Comparison of ENCODE assay signal across 14 mouse cellular contexts in genomic region chr19:42722500-42722899, GRCm38 (mm10). TPM values are rescaled to one million over a fixed set of nuclear protein-coding genes. Genes with fewer than 3 reads are reported as not detected.
DNase-seq lines count a peak whose midpoint lies in the region; ATAC-seq and TF ChIP-seq lines count a peak whose summit lies in the region.
"Had no signal": no experiment of that assay in that cellular context is flagged by ENCODE, and none has a peak within 500 bp of the region (broad histone marks: within the 10 kb centered on the region; RNA-seq: fewer than 3 reads in every experiment).

No protein-coding gene starts in this region.

- no peak overlapping the region for H3K4me3 ChIP-seq in hindbrain, embryonic 15.5 days
- H3K4me3 ChIP-seq in hindbrain, embryonic 14.5 days (replicated peaks; ENCODE audit: low read length): no peak overlapping the region
- no peak overlapping the region for H3K4me3 ChIP-seq in intestine, embryonic 15.5 days (replicated peaks)
- no peak overlapping the region for H3K4me3 ChIP-seq in limb, embryonic 14.5 days (replicated peaks; ENCODE audit: low read length)
- H3K4me3 ChIP-seq: megakaryocyte, embryonic 14.5 days had no signal

- H3K4me2 ChIP-seq in hindbrain, embryonic 15.5 days: no peak overlapping the region
- H3K4me2 ChIP-seq in hindbrain, embryonic 14.5 days (replicated peaks): no peak overlapping the region
- H3K4me2 ChIP-seq in intestine, embryonic 15.5 days (replicated peaks): no peak overlapping the region
- H3K4me2 ChIP-seq in limb, embryonic 14.5 days (replicated peaks; ENCODE audit: low read depth, low read length, severe bottlenecking): no peak overlapping the region
- H3K4me2 ChIP-seq: heart, embryonic 11.5 days had no signal

- peaks cover 2% of the 10 kb centered on the region for H3K4me1 ChIP-seq in hindbrain, embryonic 15.5 days (replicated peaks)
- H3K4me1 ChIP-seq in hindbrain, embryonic 14.5 days (replicated peaks; ENCODE audit: control insufficient read depth, insufficient read depth, low read length): no peaks in the 10 kb centered on the region
- H3K4me1 ChIP-seq in intestine, embryonic 15.5 days (replicated peaks): peaks cover 47% of the 10 kb centered on the region
- peaks cover 25% of the 10 kb centered on the region for H3K4me1 ChIP-seq in limb, embryonic 14.5 days (ENCODE audit: control insufficient read depth, insufficient read depth, low read length)

- no peak overlapping the region for H3K27ac ChIP-seq in hindbrain, embryonic 15.5 days (replicated peaks)
- H3K27ac ChIP-seq in hindbrain, embryonic 14.5 days: no peak overlapping the region
- H3K27ac ChIP-seq in intestine, embryonic 15.5 days: peak overlapping the region; percentile 69
- no peak overlapping the region for H3K27ac ChIP-seq in limb, embryonic 14.5 days (replicated peaks; ENCODE audit: low read depth, low read length)

- DNase-seq in hindbrain, embryonic 14.5 days (ENCODE audit: low spot score): no peak
- peak; percentile 18 for DNase-seq in adipocyte (ENCODE audit: low spot score)
- DNase-seq in limb, embryonic 14.5 days (ENCODE audit: low spot score): peak; percentile 55
- DNase-seq in thymus, postnatal 36 days: no peak
- DNase-seq in retina, postnatal 1 day: no peak
- no peak for DNase-seq in Muller cell, postnatal 12 days (ENCODE audit: inconsistent ontology term)
- DNase-seq: forebrain, postnatal 0 days; layer of hippocampus, postnatal 36 days; thymus, postnatal 4 days had no signal

- H3K27me3 ChIP-seq in hindbrain, embryonic 15.5 days: no peaks in the 10 kb centered on the region
- H3K27me3 ChIP-seq in hindbrain, embryonic 14.5 days (ENCODE audit: control insufficient read depth, insufficient read depth, low read length): no peaks in the 10 kb centered on the region
- no peaks in the 10 kb centered on the region for H3K27me3 ChIP-seq in intestine, embryonic 15.5 days (replicated peaks)
- H3K27me3 ChIP-seq in limb, embryonic 14.5 days (ENCODE audit: control insufficient read depth, insufficient read depth, low read length): no peaks in the 10 kb centered on the region

- no peaks in the 10 kb centered on the region for H3K9me3 ChIP-seq in hindbrain, embryonic 15.5 days
- H3K9me3 ChIP-seq in hindbrain, embryonic 14.5 days (ENCODE audit: control insufficient read depth, low read length): no peaks in the 10 kb centered on the region
- H3K9me3 ChIP-seq in intestine, embryonic 15.5 days: no peaks in the 10 kb centered on the region
- no peaks in the 10 kb centered on the region for H3K9me3 ChIP-seq in limb, embryonic 14.5 days (ENCODE audit: control insufficient read depth, low read length)
- H3K9me3 ChIP-seq: megakaryocyte, embryonic 14.5 days had no signal

- WGBS in hindbrain, embryonic 15.5 days: 21% methylated on average over 2 of the region's 2 CpGs
- 37% methylated on average over 2 of the region's 2 CpGs for WGBS in hindbrain, embryonic 14.5 days
- 8% methylated on average over 2 of the region's 2 CpGs for WGBS in intestine, embryonic 15.5 days
- WGBS in limb, embryonic 14.5 days: 0% methylated on average over 2 of the region's 2 CpGs

- H3K36me3 ChIP-seq in hindbrain, embryonic 15.5 days: no peaks in the 10 kb centered on the region
- no peaks in the 10 kb centered on the region for H3K36me3 ChIP-seq in hindbrain, embryonic 14.5 days (replicated peaks; ENCODE audit: control insufficient read depth, insufficient read depth)
- H3K36me3 ChIP-seq in intestine, embryonic 15.5 days: no peaks in the 10 kb centered on the region
- no peaks in the 10 kb centered on the region for H3K36me3 ChIP-seq in limb, embryonic 14.5 days (ENCODE audit: control insufficient read depth, insufficient read depth, low read length)

- no peak overlapping the region for H3K9ac ChIP-seq in hindbrain, embryonic 15.5 days
- no peak overlapping the region for H3K9ac ChIP-seq in hindbrain, embryonic 14.5 days
- H3K9ac ChIP-seq in intestine, embryonic 15.5 days: no peak overlapping the region
- no peak overlapping the region for H3K9ac ChIP-seq in limb, embryonic 14.5 days (ENCODE audit: low read depth, low read length, severe bottlenecking)
- H3K9ac ChIP-seq: forebrain, postnatal 0 days had no signal

- no peak for TF ChIP-seq POLR2A in limb, embryonic 14.5 days (IDR thresholded peaks at IDR 0.05; ENCODE audit: borderline replicate concordance, extremely low read depth, insufficient read depth, insufficient read length)

- peak; percentile 72 for ATAC-seq in hindbrain, embryonic 15.5 days (ENCODE audit: low FRiP score, low read depth)
- no peak; the same call in 1 of the 2 replicates for ATAC-seq in hindbrain, embryonic 14.5 days (ENCODE audit: low FRiP score)
- ATAC-seq in intestine, embryonic 15.5 days: peak; percentile 88
- ATAC-seq in limb, embryonic 14.5 days (ENCODE audit: low FRiP score, low read depth): peak; percentile 77
- ATAC-seq: activated CD4-positive, CD25-positive, alpha-beta regulatory T cell, adult 4 months; forebrain, postnatal 0 days had no signal

RNA-seq across cellular contexts. Expression of gene Pyroxd2, which starts 30.1 kb away (rescaled TPM):
- polyA plus RNA-seq in hindbrain, embryonic 15.5 days (2015; fragmentation: Nextera tagmentation; extraction: Ambion mirVana): 2.2 and 2.3 TPM in 2 replicates
- 1.6 and 2.9 TPM in 2 replicates for polyA plus RNA-seq in hindbrain, embryonic 14.5 days (2014; fragmentation: Nextera tagmentation; extraction: Ambion mirVana)
- polyA plus RNA-seq in intestine, embryonic 15.5 days (2015; fragmentation: Nextera tagmentation; extraction: Ambion mirVana): 5.9 and 6.3 TPM in 2 replicates
- polyA plus RNA-seq in limb, embryonic 14.5 days (2012; rRNA removed): 6.5 and 7.7 TPM in 2 replicates
- 2.4 and 2.9 TPM in 2 replicates for polyA plus RNA-seq in limb, embryonic 14.5 days (2014; fragmentation: Nextera tagmentation; extraction: Ambion mirVana)

RNA-seq across cellular contexts. Expression of gene Hps1, which starts 57.3 kb away (rescaled TPM):
- polyA plus RNA-seq in hindbrain, embryonic 15.5 days (2015; fragmentation: Nextera tagmentation; extraction: Ambion mirVana): 11.1 and 11.4 TPM in 2 replicates
- polyA plus RNA-seq in hindbrain, embryonic 14.5 days (2014; fragmentation: Nextera tagmentation; extraction: Ambion mirVana): 7.8 and 10.0 TPM in 2 replicates
- 16.7 and 17.0 TPM in 2 replicates for polyA plus RNA-seq in intestine, embryonic 15.5 days (2015; fragmentation: Nextera tagmentation; extraction: Ambion mirVana)
- polyA plus RNA-seq in limb, embryonic 14.5 days (2012; rRNA removed): 20.9 and 25.5 TPM in 2 replicates
- 12.0 and 12.9 TPM in 2 replicates for polyA plus RNA-seq in limb, embryonic 14.5 days (2014; fragmentation: Nextera tagmentation; extraction: Ambion mirVana)

Comparison
In these comparisons a context has a peak if more than half of its experiments do, and no peak if none do; other contexts are left out.
1. DNase-seq: peak in adipocyte (single experiment) and limb, embryonic 14.5 days (single experiment); none in hindbrain, embryonic 14.5 days (single experiment), thymus, postnatal 36 days (0 of 2), retina, postnatal 1 day (single experiment) and Muller cell, postnatal 12 days (single experiment).